Mouse (Mus musculus): ENCODE measurements around the gene Myof.

Gene Myof

DNA sequence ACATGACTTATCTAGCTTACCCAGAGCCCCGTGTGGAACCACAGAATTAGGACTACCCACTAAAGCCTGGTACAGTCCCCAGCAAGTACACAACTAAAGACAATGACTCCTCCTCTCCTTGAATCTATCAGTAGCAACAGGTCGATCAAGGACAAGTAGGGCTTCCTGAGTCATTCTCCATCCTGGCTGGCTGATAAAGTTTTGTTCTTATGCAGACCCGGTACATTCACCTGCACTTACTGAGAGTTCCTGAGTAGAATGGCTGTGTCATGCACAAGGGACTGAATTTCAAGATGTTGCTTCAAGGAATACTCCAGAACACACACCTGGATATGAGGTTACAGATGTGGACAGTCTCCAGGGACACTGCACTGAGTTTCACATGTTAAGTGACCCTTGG lies 1.8 kb upstream of the Myof start:
- no peak for ATAC-seq (ENCODE audit: insufficient number of reproducible peaks, low FRiP score, low TSS enrichment)

DNA sequence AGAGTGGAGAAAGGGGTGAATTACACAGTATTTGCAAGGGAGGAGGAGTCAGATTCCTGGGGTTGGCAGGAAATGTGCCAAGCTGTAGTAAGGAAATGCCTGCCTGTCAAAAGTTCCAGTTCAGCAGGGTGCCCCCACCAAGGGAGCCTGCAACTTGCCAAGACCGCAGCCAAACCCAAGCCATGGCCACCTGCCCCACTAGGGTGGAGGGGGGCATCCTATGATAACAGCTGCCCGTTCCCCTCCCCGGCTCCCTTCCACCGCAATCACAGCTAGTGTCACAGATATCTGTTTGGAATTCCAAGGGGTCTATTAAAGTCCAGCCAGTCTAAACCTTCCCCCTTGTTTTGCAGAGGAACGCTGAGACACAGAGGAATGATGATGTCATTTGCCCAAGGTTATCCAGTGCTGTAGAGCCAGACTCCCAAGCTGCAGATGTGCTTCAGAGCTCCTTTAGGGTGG lies 1.1 kb downstream of the Myof start:
- no peak for ATAC-seq (ENCODE audit: insufficient number of reproducible peaks, low FRiP score, low TSS enrichment)

- no peak for ATAC-seq (ENCODE audit: insufficient number of reproducible peaks, low FRiP score, low TSS enrichment)
Observed at GRCm38 (mm10) chr19:38038267-38038666, 5.1 kb downstream of the Myof start.

GRCm38 (mm10) chr19:38035766-38036165 lies 7.6 kb downstream of the Myof start:
- ATAC-seq (ENCODE audit: insufficient number of reproducible peaks, low FRiP score, low TSS enrichment): no peak

DNA sequence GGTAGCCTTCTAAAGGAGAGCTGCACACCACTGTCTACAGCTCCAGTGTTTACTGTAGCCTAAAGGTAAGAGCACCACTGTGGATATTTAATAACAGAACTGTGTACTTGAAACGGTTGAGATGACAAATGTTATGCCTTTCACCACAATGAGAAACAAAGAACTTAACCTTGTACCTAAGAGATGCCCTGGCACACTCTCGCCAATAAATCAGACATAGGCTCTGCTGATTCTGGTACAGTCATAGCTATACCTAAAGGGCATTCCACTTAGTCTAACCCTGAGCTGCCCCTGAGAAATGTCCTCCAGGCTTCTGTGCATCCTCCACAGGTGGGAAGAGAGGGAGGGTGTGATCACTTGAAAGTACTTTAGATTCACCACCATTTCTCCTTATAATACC lies 8.7 kb downstream of the Myof start:
- ATAC-seq (ENCODE audit: insufficient number of reproducible peaks, low FRiP score, low TSS enrichment): no peak

- no peak for ATAC-seq (ENCODE audit: insufficient number of reproducible peaks, low FRiP score, low TSS enrichment)
Observed at GRCm38 (mm10) chr19:38033735-38034057, 9.7 kb downstream of the Myof start.

- ATAC-seq (ENCODE audit: insufficient number of reproducible peaks, low FRiP score, low TSS enrichment): no peak
Observed at GRCm38 (mm10) chr19:38032993-38033734, 10.2 kb downstream of the Myof start.

DNA sequence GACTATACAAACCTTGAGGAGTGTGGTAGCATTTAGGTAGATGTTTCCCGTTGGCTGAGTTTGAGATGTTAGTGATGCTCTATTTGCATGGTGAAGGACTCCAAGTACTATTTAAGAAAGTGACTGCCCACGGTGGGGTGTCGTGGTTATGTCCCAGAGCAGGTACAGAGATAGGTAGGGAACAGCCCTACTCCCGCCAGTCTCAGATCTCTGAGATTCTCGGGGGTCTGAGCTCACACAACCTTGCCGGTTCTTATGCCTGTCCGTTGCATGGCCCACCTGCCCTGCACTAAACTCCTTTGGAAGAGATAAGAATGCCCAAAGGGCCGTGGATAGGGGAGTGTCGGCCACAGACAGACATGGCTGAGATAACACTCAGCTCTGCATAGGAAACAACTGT lies 12.2 kb downstream of the Myof start:
- no peak for ATAC-seq (ENCODE audit: insufficient number of reproducible peaks, low FRiP score, low TSS enrichment)

DNA sequence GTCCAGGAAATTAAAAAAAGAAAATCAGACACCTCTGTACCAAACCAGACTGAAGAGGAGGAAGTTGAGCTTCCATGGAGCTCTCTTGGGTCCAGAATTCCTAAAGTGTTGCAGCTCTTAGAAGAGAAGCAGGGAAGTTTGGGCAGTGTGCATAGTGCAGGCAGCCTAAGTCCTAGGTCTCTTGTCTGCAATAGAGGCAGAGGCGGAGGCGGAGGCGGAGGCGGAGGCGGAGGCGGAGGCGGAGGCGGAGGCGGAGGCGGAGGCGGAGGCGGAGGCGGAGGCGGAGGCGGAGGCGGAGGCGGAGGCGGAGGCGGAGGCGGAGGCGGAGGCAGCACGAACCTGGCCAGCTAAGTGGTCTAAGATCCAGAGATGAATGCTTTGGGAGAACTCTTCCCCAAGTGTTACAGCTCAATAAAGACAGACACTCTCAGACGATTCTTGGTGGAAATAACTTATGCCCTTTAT lies 12.7 kb downstream of the Myof start:
- peak; percentile 67; the same call in 1 of the 2 replicates for ATAC-seq (ENCODE audit: insufficient number of reproducible peaks, low FRiP score, low TSS enrichment)

GRCm38 (mm10) chr19:38029871-38030270 lies 13.5 kb downstream of the Myof start:
- ATAC-seq (ENCODE audit: insufficient number of reproducible peaks, low FRiP score, low TSS enrichment): no peak

DNA sequence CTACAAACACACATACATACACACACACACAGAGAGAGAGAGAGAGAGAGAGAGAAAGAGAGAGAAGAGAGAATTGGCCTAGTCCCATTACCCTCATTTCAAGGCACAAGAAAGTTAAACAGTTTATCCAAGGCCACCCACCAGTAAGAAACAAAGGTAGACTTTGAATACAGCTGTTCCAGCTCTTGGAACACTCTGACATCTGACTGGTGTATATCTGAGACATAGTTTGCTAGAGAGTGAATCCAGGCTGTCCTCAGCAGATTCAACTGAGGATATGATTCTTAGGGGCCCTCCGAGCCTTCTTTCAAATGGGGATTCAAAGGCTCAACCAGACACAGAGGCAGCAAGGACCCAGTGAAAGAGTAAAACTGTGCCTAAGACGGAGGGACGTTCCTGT lies 14.1 kb downstream of the Myof start:
- no peak for ATAC-seq (ENCODE audit: insufficient number of reproducible peaks, low FRiP score, low TSS enrichment)

GRCm38 (mm10) chr19:38027881-38028521 lies 15.4 kb downstream of the Myof start:
- ATAC-seq (ENCODE audit: insufficient number of reproducible peaks, low FRiP score, low TSS enrichment): no peak

DNA sequence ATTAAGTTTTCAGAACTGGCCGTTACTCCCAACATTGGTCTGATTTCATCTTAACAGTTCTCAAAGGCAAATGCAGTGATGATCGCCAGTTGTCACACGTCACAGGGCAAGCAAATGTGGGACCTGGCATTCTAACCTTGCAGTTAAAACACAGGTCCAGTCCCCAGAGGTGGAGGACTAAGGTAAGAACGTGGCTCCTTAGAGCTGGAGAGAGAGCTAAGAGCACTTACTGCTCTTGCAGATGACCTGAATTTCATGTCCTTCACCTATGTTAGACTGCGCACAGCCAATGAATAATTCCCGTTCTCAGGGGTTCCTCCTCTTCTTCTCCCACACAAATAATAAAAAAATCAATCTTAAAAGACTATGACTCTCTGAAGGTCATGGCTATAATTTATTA lies 16.0 kb downstream of the Myof start:
- no peak for ATAC-seq (ENCODE audit: insufficient number of reproducible peaks, low FRiP score, low TSS enrichment)

- ATAC-seq (ENCODE audit: insufficient number of reproducible peaks, low FRiP score, low TSS enrichment): no peak
Observed at GRCm38 (mm10) chr19:38026211-38026624, 17.2 kb downstream of the Myof start.

DNA sequence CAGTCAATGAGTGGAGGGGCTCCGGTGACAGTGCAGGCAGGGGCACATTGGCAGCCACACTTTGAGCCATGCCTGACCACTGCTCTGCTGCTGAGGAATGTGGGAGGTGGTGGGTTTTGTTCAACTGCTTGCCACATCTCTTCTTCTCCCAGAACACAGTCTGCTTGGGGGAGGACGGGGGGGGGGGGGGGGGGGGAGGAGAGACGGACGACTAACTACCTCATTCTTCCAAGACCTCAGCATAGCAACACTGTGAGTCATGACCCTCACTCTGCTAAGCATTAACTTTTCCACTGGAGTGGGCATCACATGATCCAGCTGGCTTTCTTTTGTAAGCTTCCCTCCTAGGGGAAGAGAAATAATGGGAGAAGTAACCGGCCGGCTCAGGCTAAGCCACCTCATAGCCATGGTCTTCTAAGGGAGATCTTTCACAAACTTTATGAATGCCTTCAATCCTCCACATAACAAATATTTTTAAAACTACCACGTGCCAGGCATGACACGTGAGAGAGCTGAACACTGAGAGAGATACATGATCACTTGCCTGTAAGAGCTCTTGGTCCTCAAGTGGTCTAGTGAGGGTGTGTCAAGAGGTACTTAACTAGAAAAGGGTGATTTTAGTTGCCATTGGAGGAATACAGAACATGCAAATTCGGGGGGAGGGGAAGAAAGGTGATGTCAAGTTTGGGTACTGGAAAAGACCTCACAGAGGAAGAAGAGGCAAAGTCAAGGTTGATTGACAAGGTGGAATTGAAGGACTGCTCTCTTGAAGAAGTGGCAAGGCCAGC lies 17.9 kb downstream of the Myof start:
- no peak for ATAC-seq (ENCODE audit: insufficient number of reproducible peaks, low FRiP score, low TSS enrichment)

GRCm38 (mm10) chr19:38023603-38024002 lies 19.8 kb downstream of the Myof start:
- ATAC-seq (ENCODE audit: insufficient number of reproducible peaks, low FRiP score, low TSS enrichment): no peak

- no peak for ATAC-seq (ENCODE audit: insufficient number of reproducible peaks, low FRiP score, low TSS enrichment)
Observed at GRCm38 (mm10) chr19:38022710-38023109, 20.7 kb downstream of the Myof start.

GRCm38 (mm10) chr19:38015873-38016254 lies 27.5 kb downstream of the Myof start:
- ATAC-seq (ENCODE audit: insufficient number of reproducible peaks, low FRiP score, low TSS enrichment): no peak

GRCm38 (mm10) chr19:38015180-38015872 lies 28.1 kb downstream of the Myof start:
- ATAC-seq (ENCODE audit: insufficient number of reproducible peaks, low FRiP score, low TSS enrichment): no peak

DNA sequence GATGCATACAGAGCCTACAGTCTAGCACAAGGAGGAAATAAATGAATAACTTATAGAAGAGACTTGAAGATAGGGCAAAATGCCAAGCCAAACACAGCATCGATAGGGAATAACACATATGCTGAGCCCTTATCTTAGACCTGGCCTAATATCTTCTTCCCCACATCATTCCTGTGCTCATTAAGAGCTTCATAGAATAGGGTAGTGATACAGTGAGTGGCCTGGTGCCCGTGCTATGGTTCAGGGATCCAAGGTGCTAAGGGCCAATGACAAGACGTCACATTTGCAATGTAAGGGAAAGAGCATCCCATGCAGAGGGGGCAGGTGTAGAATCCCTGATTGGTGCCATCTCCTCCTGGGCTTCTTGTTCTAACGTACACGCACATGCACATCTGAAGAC lies 28.9 kb downstream of the Myof start:
- ATAC-seq (ENCODE audit: insufficient number of reproducible peaks, low FRiP score, low TSS enrichment): no peak

GRCm38 (mm10) chr19:38011379-38011778 lies 32.0 kb downstream of the Myof start:
- no peak for ATAC-seq (ENCODE audit: insufficient number of reproducible peaks, low FRiP score, low TSS enrichment)

Data from cerebellum, adult (tissue).